Mouse (Mus musculus) left cerebral cortex, postnatal 4 days (tissue): Measurements from ENCODE around the gene Inpp5f. TPM values are rescaled to one million over a fixed set of nuclear protein-coding genes. Genes with fewer than 3 reads are reported as not detected.
A peak's percentile ranks its signal among the peaks of the same experiment; 100 is the strongest.

Source experiments
- DNase-seq: peaks from one replicate; pipeline ENCODE4 v3.0.0-alpha.2; 2022
- intact Hi-C: fragments of 180-260 bp; cut with DNase I; formaldehyde crosslinking; loops from one replicate; pipeline ENCODE4 v1.15.1; 2025
- total RNA-seq, 2 experiments: library from RNA; stranded (reverse); gene quantifications; 2 replicates each; pipeline ENCODE4 v1.2.3; 2021

Gene Inpp5f
- total RNA-seq, 2 experiments from 2014 or later = 275 to 323 TPM

- intact Hi-C loops = no loop called here
- no peak for DNase-seq
These were observed 116.6 kb downstream of the Inpp5f start for GRCm38 (mm10) chr7:128727701-128728100.

DNA sequence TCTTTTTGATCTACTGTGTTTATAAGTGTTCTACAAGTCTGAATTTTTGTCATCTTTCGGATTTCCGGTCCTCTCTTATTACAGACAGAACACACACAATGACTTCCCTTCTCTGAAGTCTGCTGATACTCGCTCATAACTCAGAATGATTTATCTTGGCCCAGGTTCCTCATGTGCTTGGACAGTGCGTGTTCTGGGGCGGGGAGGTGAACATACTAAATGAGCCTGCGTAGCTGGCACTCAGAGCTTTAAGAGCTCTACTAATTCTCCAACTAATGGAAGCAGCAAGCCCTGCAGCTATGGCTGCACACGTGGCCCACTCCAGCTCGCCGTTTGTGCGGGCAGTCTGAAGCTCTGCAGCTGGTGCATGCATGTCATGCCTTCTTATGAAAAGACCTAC, 117.6 kb downstream of the Inpp5f start:
- DNase-seq = no peak

DNA sequence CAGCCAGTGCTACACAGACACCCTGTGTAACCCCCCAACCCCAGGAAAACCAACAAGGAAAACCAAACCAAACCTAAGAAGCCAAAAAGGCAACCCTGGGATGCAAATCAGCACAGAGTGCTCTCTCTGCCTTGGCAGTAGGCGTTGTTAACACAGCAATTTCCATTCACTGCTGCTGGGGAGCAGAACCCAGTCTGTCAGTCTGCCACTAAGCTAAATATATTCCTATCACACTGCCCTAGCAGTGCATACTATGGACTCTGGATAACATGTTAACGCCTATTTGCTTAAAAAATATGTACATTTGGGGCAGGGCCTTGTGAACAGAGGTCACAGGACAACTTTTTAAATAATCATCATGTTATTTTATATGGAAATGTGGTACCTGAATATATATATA, 120.5 kb downstream of the Inpp5f start:
- intact Hi-C loops = no loop called here
- DNase-seq = no peak

More for the DNA sequence above, 117.6 kb downstream of the Inpp5f start:
- intact Hi-C loops = no loop called here

DNA sequence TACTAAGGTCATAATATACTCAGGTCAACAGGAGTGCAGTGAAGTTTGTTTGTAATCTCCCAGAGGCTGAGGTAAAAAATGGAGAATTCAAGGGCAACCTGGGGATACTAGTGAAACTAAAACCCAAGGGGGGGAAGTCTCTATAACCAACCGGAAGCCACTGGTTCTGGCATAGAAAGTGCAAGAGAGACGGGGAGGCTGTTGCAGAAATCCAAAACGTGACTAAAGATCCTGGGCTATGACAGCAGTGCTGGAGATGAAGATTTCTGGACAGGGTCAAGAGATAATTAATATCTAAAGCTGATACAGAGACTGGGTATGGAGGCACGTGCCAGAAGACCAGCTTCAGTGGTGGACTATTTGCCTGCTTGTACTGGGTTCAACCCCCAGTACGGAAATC, 126.9 kb downstream of the Inpp5f start:
- DNase-seq = no peak
- intact Hi-C loops = no loop called here

GRCm38 (mm10) chr7:128739116-128739461, 128.0 kb downstream of the Inpp5f start:
- no peak for DNase-seq

GRCm38 (mm10) chr7:128739462-128740277, 128.5 kb downstream of the Inpp5f start:
- DNase-seq = peak; percentile 36
- intact Hi-C loops = no loop called here

More at GRCm38 (mm10) chr7:128739116-128739461, 128.0 kb downstream of the Inpp5f start:
- intact Hi-C loops = no loop called here

- intact Hi-C loops = no loop called here
- peak; percentile 99 for DNase-seq
These were observed 129.2 kb downstream of the Inpp5f start, which contains the start of gene Mcmbp for GRCm38 (mm10) chr7:128740334-128740733. Gene Mcmbp (minus strand): TSS chr7:128740495.

DNA sequence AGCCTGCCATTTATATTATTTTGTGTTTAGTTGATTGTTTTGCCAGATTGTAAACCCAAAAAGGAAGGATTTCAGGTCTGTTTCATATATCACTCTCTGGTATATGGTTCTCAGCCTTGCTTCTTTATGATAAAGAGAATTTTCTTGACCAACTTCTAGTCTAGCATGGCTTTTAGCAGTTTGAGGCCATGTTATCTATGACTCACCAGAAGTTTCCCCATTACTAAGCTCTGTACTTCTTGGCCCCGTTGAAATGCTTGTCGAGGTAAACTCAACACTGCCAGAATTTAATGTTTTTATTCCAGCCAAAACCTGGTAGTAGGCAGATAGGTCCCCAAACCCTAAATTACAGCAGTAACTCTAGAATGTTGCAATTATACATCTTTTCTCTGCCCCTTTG, 132.8 kb downstream of the Inpp5f start:
- DNase-seq = no peak
- intact Hi-C loops = no loop called here

- DNase-seq = peak; percentile 98
- intact Hi-C loops = no loop called here
These were observed 133.8 kb downstream of the Inpp5f start, which contains the start of gene Sec23ip for GRCm38 (mm10) chr7:128744684-128745485. Gene Sec23ip (plus strand): TSS chr7:128744943.

Other genes with a start within 250 kb of the Inpp5f start
- gene Rgs10, start 192.6 kb upstream of the Inpp5f start, total RNA-seq = 10 to 100 TPM; 34.3 to 41.2 TPM
- gene Tial1, start 149.6 kb upstream of the Inpp5f start, total RNA-seq = 100 to 1,000 TPM; 112 to 115 TPM
- 1 to 10 TPM; 3.8 to 4.4 TPM for gene Bag3, start 87.7 kb upstream of the Inpp5f start, total RNA-seq
- 10 to 100 TPM; 45.6 to 51.3 TPM for gene Mcmbp, start 129.2 kb downstream of the Inpp5f start, total RNA-seq
- 10 to 100 TPM; 34.7 to 35.3 TPM for gene Sec23ip, start 133.6 kb downstream of the Inpp5f start, total RNA-seq